Mouse (Mus musculus) E14TG2a.4 (cell line): ENCODE results near the gene Zfp950.

Experiments
- H3K27me3 ChIP-seq: 2 replicates; pipeline ENCODE4 v1.6.1; 2014; ENCODE audit warnings: low read length, control low read depth; ENCODE audit not compliant: insufficient read depth
- H3K36me3 ChIP-seq: 2 replicates; pipeline ENCODE4 v1.6.1; 2014; ENCODE audit warnings: low read length, control low read depth; ENCODE audit not compliant: insufficient read depth
- H3K4me1 ChIP-seq: replicated peaks from 2 replicates; pipeline ENCODE4 v1.6.1; 2014; ENCODE audit warnings: low read depth, low read length, control low read depth
- H3K4me3 ChIP-seq: replicated peaks from 2 replicates; pipeline ENCODE4 v1.5.1; 2014; ENCODE audit warnings: mild to moderate bottlenecking, low read length
- H3K9me3 ChIP-seq: 2 replicates; pipeline ENCODE4 v1.6.1; 2014; ENCODE audit warnings: low read length, control low read depth
- CTCF ChIP-seq: conservative IDR thresholded peaks from 2 replicates; pipeline ENCODE4 v1.5.1; 2014; ENCODE audit warnings: low read length
- NANOG ChIP-seq: IDR thresholded peaks from 2 replicates; pipeline ENCODE4 v1.6.1; 2014; ENCODE audit warnings: borderline replicate concordance, low read length, mixed read lengths
- POU5F1 ChIP-seq: IDR thresholded peaks from 2 replicates; pipeline ENCODE4 v1.6.1; 2014; ENCODE audit warnings: low read length, borderline replicate concordance

Gene Zfp950

DNA sequence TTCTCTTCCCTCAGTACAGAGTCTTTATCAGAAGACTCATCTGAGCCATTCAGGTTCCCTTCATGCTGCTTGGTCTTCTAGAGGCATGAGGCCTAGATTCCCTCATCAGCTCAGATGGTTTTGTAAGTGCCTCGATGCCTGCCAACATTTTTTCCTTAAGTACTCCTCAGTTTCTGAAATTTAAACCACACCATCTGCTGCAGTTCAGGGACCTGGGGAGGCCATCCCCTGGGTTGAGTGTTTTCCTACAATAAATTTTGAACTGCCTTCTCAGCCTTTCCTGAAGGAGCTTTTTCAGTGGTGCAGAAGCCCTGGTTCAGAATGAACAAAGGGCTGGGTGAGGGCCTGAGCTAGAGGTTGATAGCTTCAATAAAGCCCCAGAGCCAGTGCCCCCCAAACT, 91.2 kb downstream of the Zfp950 start:
- no peaks in the 10 kb centered on the region for H3K36me3 ChIP-seq
- no peaks in the 10 kb centered on the region for H3K9me3 ChIP-seq
- H3K27me3 ChIP-seq, result no peaks in the 10 kb centered on the region
- no peak for TF ChIP-seq NANOG
- TF ChIP-seq POU5F1, result no peak
- TF ChIP-seq CTCF, result no peak
- H3K4me1 ChIP-seq, result no peaks in the 10 kb centered on the region
- H3K4me3 ChIP-seq, result no peak overlapping the region

DNA sequence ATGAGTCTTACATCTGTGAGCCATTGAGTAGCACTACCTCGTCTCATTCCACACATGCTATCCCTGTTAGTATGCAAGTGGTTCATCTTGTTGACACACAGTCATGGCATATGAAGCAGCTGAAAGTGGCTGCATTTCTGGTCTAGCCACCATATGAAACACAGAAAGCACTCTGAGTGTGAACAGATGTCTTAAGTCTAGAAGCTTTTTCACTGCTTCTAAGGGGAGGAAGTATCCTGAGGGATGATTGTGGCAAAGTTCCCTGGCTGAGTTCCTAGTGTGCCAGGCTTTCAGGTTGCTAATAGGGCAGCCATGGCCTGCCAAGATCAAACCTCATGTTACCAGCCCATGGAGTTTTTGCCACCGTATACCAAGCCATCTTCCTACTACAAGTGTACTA, 92.0 kb downstream of the Zfp950 start:
- no peak overlapping the region for H3K4me3 ChIP-seq
- H3K4me1 ChIP-seq, result no peaks in the 10 kb centered on the region
- no peak for TF ChIP-seq NANOG
- TF ChIP-seq CTCF, result no peak
- TF ChIP-seq POU5F1, result no peak
- no peaks in the 10 kb centered on the region for H3K9me3 ChIP-seq
- H3K36me3 ChIP-seq, result no peaks in the 10 kb centered on the region
- no peaks in the 10 kb centered on the region for H3K27me3 ChIP-seq

DNA sequence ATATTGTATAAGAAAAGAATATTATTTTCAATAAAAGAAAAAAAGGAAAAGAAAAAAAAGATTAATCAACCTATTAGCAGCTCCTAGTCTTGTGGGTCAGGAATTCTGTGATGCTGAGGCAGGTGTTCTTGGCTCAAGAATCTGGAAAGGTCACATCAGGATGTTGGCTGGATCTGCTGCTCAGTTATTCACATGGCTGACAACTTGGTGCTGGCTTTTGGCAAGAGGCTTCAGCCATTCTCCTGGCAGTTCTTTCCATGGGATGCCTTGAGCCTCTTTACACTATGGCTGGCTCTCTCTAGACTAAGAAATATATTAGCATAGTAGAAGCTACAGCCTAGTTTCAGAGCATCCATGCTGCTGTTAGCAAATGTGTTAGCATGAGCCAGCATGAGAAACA, 101.5 kb downstream of the Zfp950 start:
- no peaks in the 10 kb centered on the region for H3K27me3 ChIP-seq
- H3K36me3 ChIP-seq, result no peaks in the 10 kb centered on the region
- TF ChIP-seq CTCF (no peak), POU5F1 (no peak), NANOG (no peak)
- no peaks in the 10 kb centered on the region for H3K9me3 ChIP-seq
- H3K4me3 ChIP-seq, result no peak overlapping the region
- H3K4me1 ChIP-seq, result no peaks in the 10 kb centered on the region

DNA sequence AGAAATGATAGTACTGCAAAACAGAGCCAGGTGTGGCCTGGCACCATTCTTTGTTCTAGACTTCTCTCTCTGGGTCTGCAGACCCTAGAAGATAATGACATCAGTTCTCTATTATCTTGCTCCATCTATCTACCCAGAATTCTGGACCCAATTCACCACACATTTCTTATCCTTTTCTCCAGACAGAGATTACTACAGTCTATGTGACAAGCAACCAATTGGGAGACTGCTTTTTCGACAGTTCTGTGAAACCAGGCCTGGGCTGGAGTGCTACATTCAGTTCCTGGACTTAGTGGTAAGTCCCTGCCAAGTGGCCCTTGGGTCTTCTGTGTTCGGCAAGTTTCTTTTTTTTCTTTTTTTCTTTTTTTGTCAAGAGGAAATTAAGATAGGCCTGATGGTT, 109.1 kb downstream of the Zfp950 start:
- Histone ChIP-seq H3K9me3 (no peaks in the 10 kb centered on the region), H3K27me3 (no peaks in the 10 kb centered on the region), H3K4me1 (no peaks in the 10 kb centered on the region), H3K4me3 (no peak overlapping the region), H3K36me3 (no peaks in the 10 kb centered on the region)
- TF ChIP-seq POU5F1 (no peak), CTCF (no peak), NANOG (no peak)

DNA sequence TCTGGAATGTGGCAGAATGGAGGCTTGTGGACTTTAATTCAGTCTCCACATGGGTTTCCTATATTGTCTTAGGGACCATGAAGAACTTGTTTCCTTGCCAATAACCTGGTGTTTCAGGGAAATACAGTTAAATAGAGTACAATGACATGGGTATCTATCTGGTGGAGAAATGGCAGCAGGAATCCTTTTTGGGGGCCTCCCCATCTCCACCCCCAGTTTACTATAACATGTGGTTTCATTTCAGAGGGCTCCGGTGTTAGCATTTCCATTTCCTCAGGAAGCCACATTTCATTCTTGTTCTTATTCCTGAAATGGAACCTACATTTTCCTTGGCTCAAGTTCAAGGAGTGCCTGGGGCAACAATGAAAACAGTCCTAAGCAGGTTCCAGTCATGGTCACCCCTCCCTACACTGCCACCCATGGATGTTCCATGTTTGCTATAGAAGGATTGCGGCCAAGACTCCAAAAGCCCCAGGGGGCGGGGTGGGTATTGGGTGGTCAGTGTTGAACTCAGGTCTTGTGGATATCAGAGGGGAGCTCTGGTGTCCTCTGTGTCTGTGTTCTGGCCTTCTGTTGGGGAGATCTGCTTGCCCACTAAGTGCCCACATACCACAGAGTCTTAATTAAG, 118.6 kb downstream of the Zfp950 start:
- H3K27me3 ChIP-seq, result no peaks in the 10 kb centered on the region
- no peak overlapping the region for H3K4me3 ChIP-seq
- H3K4me1 ChIP-seq, result no peaks in the 10 kb centered on the region
- no peaks in the 10 kb centered on the region for H3K9me3 ChIP-seq
- H3K36me3 ChIP-seq, result no peaks in the 10 kb centered on the region
- TF ChIP-seq NANOG (no peak), CTCF (no peak), POU5F1 (no peak)

DNA sequence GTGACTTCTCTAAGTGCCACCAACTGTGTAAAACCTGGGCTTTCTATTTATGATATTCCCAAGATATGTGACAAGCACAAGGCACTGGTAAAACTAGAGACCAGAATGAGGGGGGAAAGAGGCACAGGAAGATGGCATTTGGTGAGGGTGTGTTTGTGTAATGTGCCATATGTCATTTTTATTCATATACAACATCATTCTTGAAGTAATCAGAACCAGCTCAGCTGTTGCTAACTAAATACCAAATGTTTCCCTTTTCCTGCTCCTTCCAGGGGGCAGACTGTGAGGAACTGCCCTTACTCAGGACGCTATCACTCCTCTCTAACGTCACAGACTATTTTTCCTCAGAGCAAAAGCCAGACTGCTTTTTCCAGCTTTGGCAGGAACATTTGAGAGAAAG, 119.1 kb downstream of the Zfp950 start:
- Histone ChIP-seq H3K36me3 (no peaks in the 10 kb centered on the region), H3K9me3 (no peaks in the 10 kb centered on the region), H3K4me3 (no peak overlapping the region), H3K27me3 (no peaks in the 10 kb centered on the region), H3K4me1 (no peaks in the 10 kb centered on the region)
- TF ChIP-seq NANOG (no peak), CTCF (no peak), POU5F1 (no peak)

DNA sequence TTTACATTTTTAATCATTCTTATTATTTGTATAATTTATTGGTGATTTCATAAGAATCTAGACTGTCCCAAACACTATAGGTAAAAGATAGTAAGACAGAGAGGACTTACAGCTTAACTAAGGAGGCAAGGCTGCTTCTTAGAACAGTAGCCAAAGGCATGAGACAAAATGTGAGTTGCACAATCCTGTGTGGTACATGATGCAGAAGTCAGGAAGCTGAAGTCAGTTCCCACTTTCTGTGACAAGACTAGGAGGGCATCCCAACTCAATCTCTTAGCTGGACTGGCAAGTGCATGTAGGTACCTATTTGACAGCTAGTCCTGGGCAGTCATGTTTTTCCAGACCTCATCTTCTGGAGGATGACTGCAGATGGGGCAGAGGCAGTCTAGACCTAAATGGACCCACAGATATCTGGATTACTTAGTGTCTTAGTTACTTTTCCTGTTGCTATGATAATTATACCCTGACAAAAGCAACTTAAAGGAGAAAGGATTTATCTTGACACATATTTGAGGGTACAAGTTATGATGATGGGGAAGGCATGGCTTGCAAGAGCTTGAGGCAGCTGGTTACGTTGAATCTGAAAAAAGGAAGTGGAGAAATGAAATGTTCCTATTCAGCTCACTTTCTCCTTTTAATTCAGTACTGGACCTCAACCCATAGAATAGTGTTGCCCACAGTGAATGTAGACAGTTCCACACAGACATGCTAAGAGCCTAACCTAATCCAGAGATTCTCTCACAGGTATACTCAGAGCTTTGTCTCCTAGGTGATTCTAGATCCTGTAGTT, 123.0 kb downstream of the Zfp950 start:
- H3K4me3 ChIP-seq, result no peak overlapping the region
- H3K27me3 ChIP-seq, result no peaks in the 10 kb centered on the region
- H3K9me3 ChIP-seq, result no peaks in the 10 kb centered on the region
- TF ChIP-seq POU5F1, result no peak
- no peak for TF ChIP-seq CTCF
- H3K4me1 ChIP-seq, result no peaks in the 10 kb centered on the region
- H3K36me3 ChIP-seq, result no peaks in the 10 kb centered on the region

DNA sequence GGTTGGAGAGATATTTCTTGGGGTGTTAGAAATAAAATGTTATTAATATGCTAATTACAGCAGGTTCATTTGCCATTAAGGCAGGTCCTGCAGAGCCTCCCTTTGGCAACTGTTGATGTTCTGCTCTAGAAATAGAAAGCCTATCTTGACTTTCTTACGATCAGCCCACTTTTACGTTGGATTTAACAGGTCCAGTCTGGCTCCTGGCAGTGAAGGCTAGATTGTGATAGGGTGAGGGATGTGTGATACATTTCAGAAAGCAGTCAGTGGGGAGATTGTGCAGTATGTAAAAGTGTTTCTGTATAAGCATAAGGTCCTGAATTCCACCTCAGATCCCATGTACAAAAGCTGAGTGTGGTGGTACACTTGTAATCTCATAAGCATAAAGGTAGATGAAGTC, 131.4 kb downstream of the Zfp950 start:
- Histone ChIP-seq H3K27me3 (no peaks in the 10 kb centered on the region), H3K4me1 (no peaks in the 10 kb centered on the region), H3K36me3 (no peaks in the 10 kb centered on the region), H3K4me3 (no peak overlapping the region), H3K9me3 (no peaks in the 10 kb centered on the region)
- no peak for TF ChIP-seq NANOG
- no peak for TF ChIP-seq POU5F1
- TF ChIP-seq CTCF, result no peak
